Mouse (Mus musculus): ENCODE measurements around the gene Txnrd2.

- TF ChIP-seq CTCF (IDR thresholded peaks at IDR 0.05; ENCODE audit: insufficient read depth, low read depth, low read length): no peak
- TF ChIP-seq POLR2A (IDR thresholded peaks at IDR 0.05; ENCODE audit: insufficient read depth, low read depth, low read length): no peak
Measured at GRCm38 (mm10) chr16:18490281-18490680, 64.1 kb downstream of the Txnrd2 start.

Measured in olfactory bulb, adult 2 months (tissue).